Mouse (Mus musculus): ENCODE measurements at regions not wholly inside any gene's neighbourhood (a gene's known extent, or its start where the extent isn't known, plus 50 kb on each side); places are given as distances from the start of the nearest gene placed in this dataset.

DNA sequence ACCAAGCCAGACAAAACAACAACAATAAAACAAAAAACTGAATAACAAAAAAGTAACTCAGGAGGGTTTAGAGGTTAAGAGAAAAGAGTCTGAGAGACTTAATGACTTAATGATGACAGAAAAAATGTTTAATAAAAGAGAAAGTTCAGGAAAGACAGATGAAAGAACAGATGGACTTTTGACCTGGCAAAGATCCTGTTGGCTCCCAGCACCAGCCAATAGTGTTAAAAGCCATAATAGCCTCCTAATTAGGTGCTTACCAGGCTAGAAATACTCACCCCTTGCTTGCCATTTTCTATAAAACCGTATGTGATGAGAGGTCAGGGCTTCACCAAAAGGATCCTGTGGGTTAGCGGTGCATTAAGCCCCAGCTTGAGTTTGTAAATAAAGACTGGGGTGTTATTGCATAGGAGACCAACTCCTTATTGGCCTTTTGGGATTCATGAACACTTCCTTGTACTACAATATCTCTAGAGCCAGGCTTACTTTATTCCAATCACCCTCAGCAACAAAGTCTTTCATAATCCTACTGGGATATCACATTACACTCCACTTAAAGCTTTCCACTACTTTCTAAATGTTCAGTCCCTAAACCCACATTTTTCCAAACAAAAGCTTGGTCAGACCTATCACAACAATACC lies 282.1 kb upstream of the Rasa1 start:
- no peak for DNase-seq

DNA sequence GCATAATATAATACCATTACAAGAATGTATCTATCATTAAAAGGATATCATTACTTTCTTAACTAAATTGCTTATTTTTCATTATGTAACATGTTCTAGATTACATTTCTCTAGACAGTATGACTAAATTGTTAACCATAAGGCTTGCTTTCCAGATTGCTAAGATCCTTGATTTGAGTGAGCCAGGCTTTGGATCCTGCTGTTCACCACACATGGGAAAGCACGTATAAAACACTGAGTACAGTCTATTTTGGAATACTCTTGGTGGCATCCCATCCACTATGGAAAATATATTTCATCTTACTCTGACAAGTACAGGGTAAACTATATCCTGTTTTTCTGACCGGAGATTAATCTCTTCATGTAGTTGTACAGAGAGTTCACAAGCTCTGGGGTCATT lies 268.9 kb upstream of the Rasa1 start:
- no peak for DNase-seq

- peak; percentile 58 for DNase-seq
Observed at GRCm38 (mm10) chr13:85556101-85556853, 267.3 kb upstream of the Rasa1 start.

DNA sequence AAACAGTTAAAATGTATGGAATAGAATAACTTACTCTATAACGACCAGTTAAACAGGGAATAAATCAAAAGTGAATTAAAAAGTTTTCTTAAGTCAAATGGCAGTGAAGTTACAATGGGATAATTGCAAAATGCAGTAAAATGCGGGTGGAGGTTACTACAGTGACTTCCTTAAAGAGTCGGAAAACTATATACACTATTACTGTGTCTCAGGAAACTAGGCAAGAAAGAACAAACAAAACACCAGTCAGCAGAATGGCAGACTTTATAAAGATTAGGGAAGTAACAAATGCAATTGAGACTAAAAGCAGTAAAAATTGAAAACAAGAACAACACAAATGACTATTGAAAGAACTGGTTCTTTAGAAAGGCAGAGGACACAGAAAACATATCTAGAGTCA lies 264.1 kb upstream of the Rasa1 start:
- DNase-seq, result no peak

- DNase-seq, result no peak
Observed at GRCm38 (mm10) chr13:85509671-85510070, 220.7 kb upstream of the Rasa1 start.

DNA sequence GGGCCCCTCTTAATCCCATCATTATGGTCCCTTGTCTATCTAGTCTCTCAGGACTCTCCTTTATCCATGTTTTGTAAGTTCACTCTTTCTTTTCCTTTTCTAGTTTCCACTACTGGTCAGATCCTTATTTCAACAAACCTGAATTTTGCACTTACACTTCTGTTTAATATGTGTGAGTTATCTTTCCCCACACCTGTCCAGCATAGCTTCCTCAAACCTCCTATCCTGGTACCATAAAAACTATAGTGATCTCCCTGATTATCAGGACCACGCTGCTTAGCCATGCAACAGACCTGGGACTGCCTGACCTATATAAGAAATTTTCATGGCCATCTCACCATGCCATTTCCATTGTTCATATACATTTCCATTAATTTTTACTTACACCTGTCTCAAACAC lies 219.6 kb upstream of the Rasa1 start:
- no peak for DNase-seq

GRCm38 (mm10) chr13:85507374-85508101 lies 218.6 kb upstream of the Rasa1 start:
- no peak for DNase-seq

GRCm38 (mm10) chr13:85506875-85507274 lies 217.9 kb upstream of the Rasa1 start:
- no peak for DNase-seq

DNA sequence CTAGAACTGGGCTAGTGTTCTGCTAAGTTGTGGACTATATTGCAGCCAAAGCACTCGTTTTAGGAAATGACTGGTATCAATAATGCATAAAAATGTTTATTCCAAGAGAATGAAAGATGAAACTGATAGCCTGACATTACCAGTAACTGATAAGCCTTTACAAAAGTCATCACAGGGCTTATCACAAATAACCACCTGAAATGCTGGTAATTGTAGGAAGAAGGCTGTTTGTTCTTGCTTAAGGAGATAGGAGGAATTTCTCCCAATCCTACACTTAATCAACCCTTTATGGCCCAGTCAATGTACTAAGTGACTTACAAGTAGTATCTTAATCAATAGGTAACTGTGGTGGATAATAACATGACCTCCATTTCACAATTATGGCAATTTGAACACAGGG lies 217.1 kb upstream of the Rasa1 start:
- no peak for DNase-seq

DNA sequence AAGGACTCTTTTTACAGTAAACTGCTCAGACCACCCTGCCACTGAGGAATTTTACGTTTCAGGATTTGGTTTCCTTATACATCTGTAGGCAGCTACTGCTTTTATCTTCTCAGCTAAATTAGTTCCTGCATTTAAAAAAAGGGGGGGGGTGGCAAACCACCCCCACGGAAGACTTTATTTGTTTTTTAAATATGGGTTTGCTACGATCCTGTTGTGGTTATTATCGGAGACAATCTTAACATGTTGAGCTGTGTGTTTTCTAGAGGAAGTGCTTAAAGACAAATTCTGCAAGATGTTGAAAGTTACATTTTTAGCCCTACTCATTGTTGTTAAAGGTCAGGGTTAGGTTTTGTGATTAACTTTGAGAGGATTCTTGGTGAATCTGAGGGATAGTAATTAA lies 216.1 kb upstream of the Rasa1 start:
- no peak for DNase-seq

DNA sequence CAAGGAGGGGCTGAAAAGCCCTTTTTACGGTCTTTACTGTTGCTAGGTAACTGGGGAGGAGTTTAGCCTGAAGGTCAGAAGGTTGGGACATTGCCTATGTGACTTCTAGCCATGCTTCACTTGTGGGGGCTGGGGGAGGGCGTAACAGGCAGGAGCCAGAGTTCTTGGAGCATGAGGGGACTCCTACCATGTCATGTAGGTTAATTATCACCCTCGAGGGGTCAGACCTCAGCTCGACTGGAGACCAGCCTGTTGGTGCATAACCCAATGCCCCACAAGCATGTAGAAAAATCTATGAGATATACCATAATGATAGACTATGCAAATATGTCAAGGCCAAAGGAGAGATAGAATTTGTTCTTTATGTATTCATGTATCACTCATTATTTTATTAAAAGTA lies 215.1 kb upstream of the Rasa1 start:
- DNase-seq, result no peak

DNA sequence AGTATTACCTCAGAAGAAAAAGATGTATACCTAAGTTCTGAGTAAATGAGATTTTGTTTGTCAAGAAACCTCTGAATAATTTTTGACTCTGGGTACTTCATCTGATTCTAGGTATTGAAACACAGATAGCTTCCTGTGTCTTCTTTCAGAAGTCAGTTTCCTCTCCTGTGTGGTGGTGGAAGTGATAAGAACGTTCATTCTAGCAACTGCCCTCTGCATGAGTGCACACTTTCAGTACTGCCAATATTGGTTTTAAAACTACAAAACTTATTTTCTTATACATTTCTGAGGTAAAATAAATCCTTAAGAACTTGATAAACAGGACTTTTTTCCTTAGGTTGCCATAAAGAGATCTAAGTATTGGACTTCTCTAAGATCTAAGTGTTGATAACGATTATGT lies 209.8 kb upstream of the Rasa1 start:
- no peak for DNase-seq

- DNase-seq, result no peak
Observed at GRCm38 (mm10) chr13:85484790-85485189, 195.9 kb upstream of the Rasa1 start.

DNA sequence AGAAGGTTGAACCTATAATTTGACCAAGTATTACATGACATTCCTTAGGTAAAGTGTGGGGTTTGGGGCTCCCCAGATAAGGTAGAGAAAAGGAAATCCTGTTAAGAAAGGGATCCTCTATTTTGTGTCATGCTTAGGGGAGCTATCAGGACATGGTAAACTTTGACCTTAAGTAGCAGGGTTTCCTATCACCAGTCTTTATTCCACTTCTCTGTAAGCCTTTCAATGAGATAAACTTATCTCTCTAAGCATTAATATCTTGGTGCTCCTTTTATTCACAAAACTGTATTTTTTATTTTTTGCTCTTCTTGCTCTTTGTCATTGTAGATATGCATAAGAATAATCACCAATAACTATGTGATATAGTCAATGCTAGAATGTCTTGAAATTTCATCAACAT lies 194.4 kb upstream of the Rasa1 start:
- no peak for DNase-seq

DNA sequence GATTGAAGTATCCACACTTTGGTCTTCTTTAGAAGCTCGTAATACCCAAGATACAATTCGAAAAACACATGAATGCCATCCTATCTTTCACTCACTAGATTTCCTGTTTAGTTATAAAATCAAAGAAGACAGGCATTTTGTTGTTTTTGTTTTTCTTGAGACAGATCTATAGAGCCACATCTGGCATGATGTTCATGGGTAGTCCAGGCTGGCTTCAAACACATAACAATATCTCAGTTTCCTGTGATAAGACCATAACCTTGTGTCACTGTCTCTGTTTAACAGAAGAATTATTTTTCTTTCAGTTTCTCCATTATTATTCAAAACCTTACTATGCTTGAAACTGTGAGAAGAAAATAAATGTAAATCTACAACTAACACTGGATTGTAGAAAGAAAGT lies 190.5 kb upstream of the Rasa1 start:
- DNase-seq, result no peak

DNA sequence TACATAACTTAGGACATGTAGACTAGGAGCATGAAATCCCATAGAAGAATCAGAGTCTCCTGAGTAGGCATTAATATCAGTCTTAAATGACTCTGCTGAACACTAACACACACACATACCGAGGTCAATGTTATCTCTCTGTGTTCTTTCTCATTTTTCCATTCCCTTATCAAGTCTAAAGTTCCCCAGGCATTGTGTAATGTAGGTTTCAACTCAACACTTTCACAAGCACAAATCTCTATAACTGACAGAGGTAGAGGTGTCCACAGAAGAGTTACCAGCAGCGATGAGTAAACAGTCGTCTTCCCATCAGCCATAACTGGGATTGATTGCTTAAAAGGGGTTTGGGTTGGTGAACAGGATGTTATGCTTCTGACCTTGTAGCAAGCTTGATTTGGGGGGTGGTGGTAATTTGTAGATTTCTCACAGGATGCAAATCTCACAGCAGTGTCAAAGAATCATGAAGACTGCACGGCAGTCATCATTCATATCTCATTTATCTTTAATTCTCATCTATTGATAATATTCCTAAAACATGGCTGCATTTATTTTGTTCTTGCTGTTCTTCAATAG lies 187.4 kb upstream of the Rasa1 start:
- DNase-seq, result no peak

- peak; percentile 4 for DNase-seq
Observed at GRCm38 (mm10) chr13:85471340-85471739, 182.4 kb upstream of the Rasa1 start.

- DNase-seq, result no peak
Observed at GRCm38 (mm10) chr13:85459387-85459786, 170.5 kb upstream of the Rasa1 start.

GRCm38 (mm10) chr13:85458611-85459010 lies 169.7 kb upstream of the Rasa1 start:
- DNase-seq, result no peak

- DNase-seq, result no peak
Observed at GRCm38 (mm10) chr13:85439581-85439980, 150.7 kb upstream of the Rasa1 start.

DNA sequence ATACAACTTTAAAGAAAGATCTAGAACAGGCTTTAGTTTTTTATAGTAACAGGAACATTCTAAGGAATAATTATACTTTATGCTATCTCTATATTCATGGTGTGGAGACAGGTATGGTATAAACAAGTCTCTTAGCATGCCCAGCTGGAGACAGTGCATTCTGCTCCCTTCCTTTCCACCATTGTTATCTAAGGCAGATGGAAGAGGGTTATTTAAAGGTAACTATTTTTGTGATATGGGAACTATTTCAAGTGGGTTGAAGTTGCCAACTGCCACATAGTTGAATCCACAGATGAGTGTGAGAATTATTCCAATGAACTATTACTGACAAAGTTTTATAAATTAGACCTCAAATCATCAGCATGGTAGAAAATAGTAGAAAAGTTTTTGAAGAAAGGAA lies 148.9 kb upstream of the Rasa1 start:
- DNase-seq, result no peak

GRCm38 (mm10) chr13:85437009-85437408 lies 148.1 kb upstream of the Rasa1 start:
- DNase-seq, result no peak

- DNase-seq, result no peak
Observed at GRCm38 (mm10) chr13:85436254-85436653, 147.3 kb upstream of the Rasa1 start.

All from gastrocnemius, postnatal 10 days (tissue).